Mouse (Mus musculus) CH12.LX (cell line): ENCODE measurements at regions not wholly inside any gene's neighbourhood (a gene's known extent, or its start where the extent isn't known, plus 50 kb on each side); places are given as distances from the start of the nearest gene placed in this dataset.

Experiments used
- DNase-seq: peaks from one replicate; pipeline ENCODE4 v3.0.0-alpha.2; 2013; ENCODE audit errors: extremely low read depth
- H3K27ac ChIP-seq: 2 replicates; pipeline ENCODE4 v1.5.1; 2012; ENCODE audit warnings: low read depth, mild to moderate bottlenecking, control low read depth, moderate library complexity; ENCODE audit not compliant: insufficient read depth
- H3K27me3 ChIP-seq: replicated peaks from 2 replicates; pipeline ENCODE3; 2012; ENCODE audit warnings: inconsistent platforms
- H3K36me3 ChIP-seq, 2 experiments: replicated peaks in 1 of 2; 2 replicates each; pipeline versions ENCODE3 to v1.6.1; 2012; ENCODE audit warnings: inconsistent platforms in 1 of 2, low read length in 1 of 2, mild to moderate bottlenecking in 1 of 2, mixed read lengths in 1 of 2, moderate library complexity in 1 of 2; ENCODE audit not compliant: control insufficient read depth in 1 of 2, insufficient read depth in 1 of 2
- H3K4me1 ChIP-seq, 2 experiments: 2 replicates each; pipeline ENCODE4 v1.6.1; 2012; ENCODE audit warnings: inconsistent platforms in 1 of 2, moderate library complexity in 1 of 2; ENCODE audit not compliant: insufficient read depth in 2 of 2, control insufficient read depth in 1 of 2
- H3K4me2 ChIP-seq: 2 replicates; pipeline ENCODE4 v1.6.1; 2012; ENCODE audit warnings: low read depth, mild to moderate bottlenecking, control low read depth; ENCODE audit not compliant: poor library complexity, insufficient read depth, severe bottlenecking
- H3K4me3 ChIP-seq, 3 experiments: fragments of 150-350 bp in 1 of 3; sonication (generic) in 1 of 3; replicated peaks in 1 of 3; 2 replicates each; pipeline versions ENCODE3 to v1.5.1; 2011 to 2012; ENCODE audit warnings: low read depth in 2 of 3, low read length in 2 of 3, mild to moderate bottlenecking in 2 of 3, moderate library complexity in 2 of 3, control low read depth in 1 of 3, improper control_type of control experiment in 1 of 3, inconsistent platforms in 1 of 3, mixed read lengths in 1 of 3; ENCODE audit not compliant: poor library complexity in 1 of 3
- H3K79me2 ChIP-seq: replicated peaks from 2 replicates; pipeline ENCODE4 v1.6.1; 2012; ENCODE audit warnings: mild to moderate bottlenecking, moderate library complexity; ENCODE audit not compliant: control insufficient read depth, poor library complexity, insufficient read depth, severe bottlenecking; ENCODE audit errors: extremely low read depth
- H3K9ac ChIP-seq: 2 replicates; pipeline ENCODE4 v1.6.1; 2012; ENCODE audit warnings: low read depth, mild to moderate bottlenecking, control low read depth, moderate library complexity; ENCODE audit not compliant: insufficient read depth
- H3K9me3 ChIP-seq: replicated peaks from 2 replicates; pipeline ENCODE3; 2012; ENCODE audit warnings: low read length, inconsistent platforms, mixed read lengths
- BHLHE40 ChIP-seq: IDR thresholded peaks from 2 replicates; pipeline ENCODE4 v1.6.1; 2011; ENCODE audit warnings: mild to moderate bottlenecking, low read depth, low read length, improper control_type of control experiment
- CHD1 ChIP-seq: IDR thresholded peaks from 2 replicates; pipeline ENCODE4 v1.6.1; 2012; ENCODE audit warnings: low read depth, low read length, improper control_type of control experiment, inconsistent platforms
- CHD2 ChIP-seq: IDR thresholded peaks from 2 replicates; pipeline ENCODE4 v1.6.1; 2011; ENCODE audit warnings: low read length, improper control_type of control experiment
- CTCF ChIP-seq, 2 experiments: IDR thresholded peaks in 1 of 2; conservative IDR thresholded peaks in 1 of 2; 2 replicates each; pipeline ENCODE4 v1.5.1; 2011 to 2012; ENCODE audit warnings: low read depth in 2 of 2, low read length in 2 of 2, improper control_type of control experiment in 1 of 2, inconsistent platforms in 1 of 2, mild to moderate bottlenecking in 1 of 2, moderate library complexity in 1 of 2
- ELF1 ChIP-seq: IDR thresholded peaks from 2 replicates; pipeline ENCODE4 v1.6.1; 2014; ENCODE audit warnings: low read depth, mild to moderate bottlenecking, inconsistent platforms, low read length, improper control_type of control experiment
- ETS1 ChIP-seq: conservative IDR thresholded peaks from 2 replicates; pipeline ENCODE4 v1.6.1; 2012; ENCODE audit warnings: low read depth, mild to moderate bottlenecking, inconsistent platforms, low read length, improper control_type of control experiment, moderate library complexity
- JUN ChIP-seq: IDR thresholded peaks from 2 replicates; pipeline ENCODE4 v1.6.1; 2011; ENCODE audit warnings: low read depth, mild to moderate bottlenecking, low read length, improper control_type of control experiment, moderate library complexity; ENCODE audit not compliant: insufficient read depth
- JUND ChIP-seq: conservative IDR thresholded peaks from 2 replicates; pipeline ENCODE4 v1.6.1; 2011; ENCODE audit warnings: low read depth, low read length, improper control_type of control experiment
- KAT2A ChIP-seq: IDR thresholded peaks from 2 replicates; pipeline ENCODE4 v1.6.1; 2012; ENCODE audit warnings: low read length, improper control_type of control experiment, inconsistent platforms; ENCODE audit not compliant: insufficient replicate concordance
- MAFK ChIP-seq: IDR thresholded peaks from 2 replicates; pipeline ENCODE4 v1.6.1; 2011; ENCODE audit warnings: low read length, improper control_type of control experiment; ENCODE audit not compliant: insufficient replicate concordance
- MAX ChIP-seq: IDR thresholded peaks from 2 replicates; pipeline ENCODE4 v1.6.1; 2011; ENCODE audit warnings: low read length, improper control_type of control experiment
- MAZ ChIP-seq: IDR thresholded peaks from 2 replicates; pipeline ENCODE4 v1.6.1; 2012; ENCODE audit warnings: low read depth, mild to moderate bottlenecking, inconsistent platforms, low read length, improper control_type of control experiment, moderate library complexity
- MEF2A ChIP-seq: IDR thresholded peaks from 2 replicates; pipeline ENCODE4 v1.6.1; 2014; ENCODE audit warnings: low read depth, mild to moderate bottlenecking, inconsistent platforms, low read length, improper control_type of control experiment, borderline replicate concordance
- MXI1 ChIP-seq: IDR thresholded peaks from 2 replicates; pipeline ENCODE4 v1.6.1; 2011; ENCODE audit warnings: mild to moderate bottlenecking, low read depth, low read length, improper control_type of control experiment
- MYC ChIP-seq: IDR thresholded peaks from 2 replicates; pipeline ENCODE4 v1.6.1; 2011; ENCODE audit warnings: low read depth, mild to moderate bottlenecking, improper control_type of control experiment, low read length
- PAX5 ChIP-seq: IDR thresholded peaks from 2 replicates; pipeline ENCODE4 v1.6.1; 2012; ENCODE audit warnings: low read length, inconsistent platforms, mixed read lengths
- POLR2A ChIP-seq: IDR thresholded peaks from 2 replicates; pipeline ENCODE4 v1.6.1; 2011; ENCODE audit warnings: low read depth, mild to moderate bottlenecking, improper control_type of control experiment, low read length
- RAD21 ChIP-seq: IDR thresholded peaks from 2 replicates; pipeline ENCODE4 v1.6.1; 2011; ENCODE audit warnings: low read depth, mild to moderate bottlenecking, low read length, improper control_type of control experiment, moderate library complexity
- RCOR1 ChIP-seq: conservative IDR thresholded peaks from 2 replicates; pipeline ENCODE4 v1.6.1; 2012; ENCODE audit warnings: low read depth, mild to moderate bottlenecking, inconsistent platforms, low read length, improper control_type of control experiment
- SIN3A ChIP-seq: IDR thresholded peaks from 2 replicates; pipeline ENCODE4 v1.6.1; 2012; ENCODE audit warnings: low read length, improper control_type of control experiment, inconsistent platforms
- SMC3 ChIP-seq: IDR thresholded peaks from 2 replicates; pipeline ENCODE4 v1.6.1; 2011; ENCODE audit warnings: low read depth, low read length, improper control_type of control experiment
- TCF12 ChIP-seq: IDR thresholded peaks from 2 replicates; pipeline ENCODE4 v1.6.1; 2014; ENCODE audit warnings: low read depth, mild to moderate bottlenecking, inconsistent platforms, low read length, improper control_type of control experiment
- UBTF ChIP-seq: IDR thresholded peaks from 2 replicates; pipeline ENCODE4 v1.6.1; 2012; ENCODE audit warnings: low read depth, mild to moderate bottlenecking, inconsistent platforms, low read length, improper control_type of control experiment, moderate library complexity
- USF1 ChIP-seq: IDR thresholded peaks from 2 replicates; pipeline ENCODE4 v1.6.1; 2014; ENCODE audit warnings: low read depth, mild to moderate bottlenecking, inconsistent platforms, low read length, improper control_type of control experiment
- USF2 ChIP-seq: conservative IDR thresholded peaks from 2 replicates; pipeline ENCODE4 v1.6.1; 2011; ENCODE audit warnings: low read depth, low read length, improper control_type of control experiment
- ZKSCAN1 ChIP-seq: IDR thresholded peaks from 2 replicates; pipeline ENCODE4 v1.6.1; 2012; ENCODE audit warnings: low read depth, inconsistent platforms, low read length, improper control_type of control experiment, borderline replicate concordance
- ZNF384 ChIP-seq: IDR thresholded peaks from 2 replicates; pipeline ENCODE4 v1.6.1; 2012; ENCODE audit warnings: low read depth, low read length, improper control_type of control experiment, inconsistent platforms
- dilution Hi-C: fragments of 300-500 bp; cut with MboI; formaldehyde crosslinking; loops from 2 replicates; pipeline ENCODE4 v1.14.3; 2020; ENCODE audit warnings: low sequenced_read_pairs; ENCODE audit not compliant: extremely low pct_unique_long_range_greater_than_20kb, extremely low pct_ligation_motif_present
- in situ Hi-C: fragments of 300-500 bp; cut with MboI; formaldehyde crosslinking; loops from 3 replicates; pipeline ENCODE4 v1.14.3; 2019; ENCODE audit warnings: low sequenced_read_pairs, low pct_ligation_motif_present, low pct_unique_long_range_greater_than_20kb, mixed read lengths

GRCm38 (mm10) chr11:64588601-64588989 lies 152.1 kb upstream of the F930015N05Rik start:
- peak; percentile 93 for DNase-seq
- no peaks in the 10 kb centered on the region for H3K9me3 ChIP-seq
- H3K4me1 ChIP-seq = peaks cover 9 to 29% of the 10 kb centered on the region in 2 experiments
- dilution Hi-C loops (no loop called here), in situ Hi-C loops (no loop called here)
- H3K36me3 ChIP-seq = no peaks in the 10 kb centered on the region
- H3K4me3 ChIP-seq = no peak overlapping the region
- H3K27ac ChIP-seq = peak overlapping the region; percentile 74; the same call in 1 of the 2 replicates
- H3K4me2 ChIP-seq = peak overlapping the region; percentile 70
- no peaks in the 10 kb centered on the region for H3K27me3 ChIP-seq
- H3K9ac ChIP-seq = peak overlapping the region; percentile 64
- H3K79me2 ChIP-seq = no peaks in the 10 kb centered on the region
- TF ChIP-seq RAD21 (peak; percentile 2; the same call in 1 of the 2 replicates), BHLHE40 (peak; percentile 97), MYC (peak; percentile 80; the same call in 1 of the 2 replicates), MEF2A (peak; percentile 75; the same call in 1 of the 2 replicates), MAZ (peak; percentile 86), SIN3A (peak; percentile 53), SMC3 (no peak), POLR2A (peak; percentile 38; the same call in 1 of the 2 replicates), CHD1 (peak; percentile 67; the same call in 1 of the 2 replicates), CHD2 (peak; percentile 14; the same call in 1 of the 2 replicates), RCOR1 (peak; percentile 68; the same call in 1 of the 2 replicates), ZKSCAN1 (no peak), UBTF (peak; percentile 27; the same call in 1 of the 2 replicates), ZNF384 (peak; percentile 88), MXI1 (peak; percentile 71), PAX5 (no peak), MAFK (no peak), MAX (peak; percentile 69; the same call in 1 of the 2 replicates), ETS1 (peak; percentile 72), KAT2A (no peak), JUND (no peak; the same call in 1 of the 2 replicates), CTCF (conservative IDR thresholded peaks at IDR 0.05 in 1 of 2, IDR thresholded peaks at IDR 0.05 in 1 of 2; ENCODE audit: low read depth in 2 of 2, low read length in 2 of 2) (no peak), USF2 (peak; percentile 5; the same call in 1 of the 2 replicates), TCF12 (peak; percentile 59; the same call in 1 of the 2 replicates), ELF1 (peak; percentile 45; the same call in 1 of the 2 replicates), JUN (no peak), USF1 (no peak; the same call in 1 of the 2 replicates)
